Mouse (Mus musculus): ENCODE data around the gene Ide. TPM values are rescaled to one million over a fixed set of nuclear protein-coding genes. Genes with fewer than 3 reads are reported as not detected.
A peak's percentile ranks its signal among the peaks of the same experiment; 100 is the strongest.

The Ide gene
- total and polyA plus RNA-seq, 3 experiments, result 24.0 to 99.8 (median 52.2) TPM

DNA sequence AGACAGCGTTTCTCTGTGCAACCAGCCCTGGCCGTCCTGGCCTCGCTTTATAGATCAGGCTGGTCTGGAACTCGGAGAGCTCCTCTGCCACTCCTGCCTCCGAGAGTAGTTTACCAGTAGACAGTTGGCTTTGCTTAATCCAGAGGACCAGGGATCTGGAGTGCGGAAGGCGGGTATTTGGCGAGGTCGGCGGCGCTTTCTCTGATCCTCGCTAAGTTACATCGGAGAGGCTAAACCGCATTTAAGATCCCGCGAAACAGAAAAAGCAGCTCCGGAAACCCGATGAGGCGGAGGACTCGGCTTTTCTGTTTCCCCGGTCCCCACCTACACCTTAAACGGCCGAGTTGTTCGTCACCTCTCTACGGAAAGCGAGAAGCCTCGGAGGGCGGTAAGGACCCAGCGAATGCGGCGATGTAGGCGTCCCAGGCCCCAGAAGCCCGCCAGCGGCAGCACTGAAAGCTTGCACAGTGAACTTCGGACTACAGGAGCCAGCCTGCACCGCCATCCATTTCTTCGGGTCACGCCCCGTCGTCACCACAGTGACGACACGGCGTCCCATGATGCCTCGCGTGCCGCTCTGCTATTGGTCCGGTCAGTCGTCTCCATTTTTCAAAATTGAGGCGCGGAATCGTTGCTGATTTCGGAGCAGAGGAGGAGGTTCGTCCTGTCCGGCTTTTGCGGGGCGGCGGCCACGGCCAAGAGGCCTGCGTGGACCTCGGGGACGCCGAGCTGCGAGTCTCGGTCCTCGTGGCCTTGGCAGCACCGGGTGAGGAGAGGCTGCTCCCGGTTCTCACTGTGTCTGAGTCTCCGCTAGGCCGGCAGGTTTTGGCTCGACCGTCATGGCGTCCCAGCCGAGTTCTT lies 38.3 kb upstream of the Ide start, which contains the start of gene Kif11:
TSS of gene Kif11 (plus strand) at position 649 of the 861 bp plus-strand sequence.
- intact Hi-C loops (cut with DNase I), result loop anchor here (5.0 to 10.0 kb wide), 2 partner anchors 109 to 1291 kb away; partner anchors contain the start of gene Rpp30
- no peak; the same call in 1 of the 2 replicates for TF ChIP-seq EP300 (IDR thresholded peaks at IDR 0.05; ENCODE audit: insufficient read depth, low read depth, low read length)
- peak; percentile 30; the same call in 1 of the 2 replicates for TF ChIP-seq CTCF (IDR thresholded peaks at IDR 0.05)
- peak; percentile 90 for TF ChIP-seq POLR2A (IDR thresholded peaks at IDR 0.05; ENCODE audit: insufficient read depth, low read depth, low read length)
- peak; percentile 96 to 97 for DNase-seq

DNA sequence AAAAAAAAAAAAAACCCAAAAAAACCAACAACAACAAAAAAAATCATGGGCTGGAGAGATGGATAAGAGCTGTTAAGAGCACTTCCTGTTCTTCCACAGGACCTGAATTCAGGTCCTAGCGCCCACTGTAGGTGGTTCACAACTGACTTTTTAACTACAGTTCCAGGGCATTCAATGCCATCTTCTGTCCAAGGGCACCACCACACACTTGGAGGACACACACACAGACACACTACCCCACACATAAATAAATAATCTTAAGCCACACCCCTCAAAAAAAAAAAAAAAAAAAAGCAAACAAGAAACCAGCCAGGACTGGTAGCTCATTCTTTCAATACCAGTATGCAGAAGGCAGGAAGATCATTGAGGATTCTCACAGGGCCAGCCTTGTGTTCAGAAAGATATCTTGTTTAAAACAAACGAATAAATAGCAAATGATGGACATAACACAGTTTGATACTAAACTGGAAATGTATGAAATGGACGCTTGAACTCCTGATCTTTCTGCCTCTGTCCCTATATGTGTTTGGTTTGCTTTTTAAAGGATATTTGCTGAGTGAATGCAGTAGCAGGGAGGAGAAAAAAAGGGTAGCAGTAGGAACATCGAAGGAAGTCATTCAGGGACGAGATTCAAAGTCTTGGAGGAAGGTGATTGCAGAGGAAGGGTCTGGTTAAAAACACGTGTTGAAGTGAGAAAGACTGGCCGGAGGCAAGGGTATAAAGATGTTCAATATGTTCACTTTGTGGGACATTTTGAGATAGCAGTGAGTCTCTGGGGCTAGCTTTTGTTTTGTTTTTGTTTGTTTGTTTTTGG lies 37.5 kb upstream of the Ide start:
- DNase-seq, result no peak
- Histone ChIP-seq H3K4me3 (peak overlapping the region; percentile 81), H3K27ac (peak overlapping the region; percentile 97), H3K27me3 (ENCODE audit: control insufficient read depth, insufficient read depth, low read length) (no peaks in the 10 kb centered on the region), H3K9ac (ENCODE audit: low read depth, low read length) (peak overlapping the region; percentile 81), H3K36me3 (ENCODE audit: control insufficient read depth, insufficient read depth, low read length) (no peaks in the 10 kb centered on the region; the same call in 1 of the 2 replicates), H3K4me1 (ENCODE audit: control insufficient read depth, insufficient read depth, low read length) (no peaks in the 10 kb centered on the region; the same call in 1 of the 2 replicates), H3K79me2 (replicated peaks; ENCODE audit: control insufficient read depth, insufficient read depth, low read length) (no peaks in the 10 kb centered on the region)
- intact Hi-C loops (cut with DNase I), result loop anchor here (5.0 to 10.0 kb wide), 2 partner anchors 108 to 1290 kb away; partner anchors contain the start of gene Rpp30
- TF ChIP-seq EP300 (IDR thresholded peaks at IDR 0.05; ENCODE audit: insufficient read depth, low read depth, low read length), result no peak
- no peak for TF ChIP-seq POLR2A (IDR thresholded peaks at IDR 0.05; ENCODE audit: insufficient read depth, low read depth, low read length)
- TF ChIP-seq CTCF (IDR thresholded peaks at IDR 0.05), result no peak
- 17% methylated on average over 7 of the region's 7 CpGs for WGBS

More for the DNA sequence above, 38.3 kb upstream of the Ide start, which contains the start of gene Kif11:
- Histone ChIP-seq H3K27ac (peak within 1 kb of the TSS; percentile 97), H3K9ac (ENCODE audit: low read depth, low read length) (peak within 1 kb of the TSS; percentile 81), H3K36me3 (ENCODE audit: control insufficient read depth, insufficient read depth, low read length) (no peaks in the 10 kb centered on the region; the same call in 1 of the 2 replicates), H3K4me3 (peak within 1 kb of the TSS; percentile 81), H3K27me3 (ENCODE audit: control insufficient read depth, insufficient read depth, low read length) (no peaks in the 10 kb centered on the region), H3K4me1 (ENCODE audit: control insufficient read depth, insufficient read depth, low read length) (no peaks in the 10 kb centered on the region; the same call in 1 of the 2 replicates), H3K79me2 (replicated peaks; ENCODE audit: control insufficient read depth, insufficient read depth, low read length) (no peaks in the 10 kb centered on the region)
- under 1% methylated on average over 73 of the region's 73 CpGs for WGBS

- no peak overlapping the region for H3K4me3 ChIP-seq
- no peak overlapping the region for H3K27ac ChIP-seq
- H3K79me2 ChIP-seq (replicated peaks; ENCODE audit: control insufficient read depth, insufficient read depth, low read length), result no peaks in the 10 kb centered on the region
- peak in 1 of 2 experiments; percentile 27 for DNase-seq
- no peaks in the 10 kb centered on the region; the same call in 1 of the 2 replicates for H3K4me1 ChIP-seq (ENCODE audit: control insufficient read depth, insufficient read depth, low read length)
- TF ChIP-seq CTCF (IDR thresholded peaks at IDR 0.05), result no peak
- TF ChIP-seq POLR2A (IDR thresholded peaks at IDR 0.05; ENCODE audit: insufficient read depth, low read depth, low read length), result no peak
- TF ChIP-seq EP300 (IDR thresholded peaks at IDR 0.05; ENCODE audit: insufficient read depth, low read depth, low read length), result no peak
- H3K27me3 ChIP-seq (ENCODE audit: control insufficient read depth, insufficient read depth, low read length), result no peaks in the 10 kb centered on the region
- H3K36me3 ChIP-seq (ENCODE audit: control insufficient read depth, insufficient read depth, low read length), result no peaks in the 10 kb centered on the region; the same call in 1 of the 2 replicates
- no peak overlapping the region for H3K9ac ChIP-seq (ENCODE audit: low read depth, low read length)
- intact Hi-C loops (cut with DNase I), result loop anchor here (10.0 kb wide), 1 partner anchor 1286 kb away; the partner anchor contains the start of gene Rpp30
- 87% methylated on average over 5 of the region's 5 CpGs for WGBS
Measured at GRCm38 (mm10) chr19:37370356-37370755, 32.7 kb upstream of the Ide start.

GRCm38 (mm10) chr19:37369921-37370320 lies 32.3 kb upstream of the Ide start:
- Histone ChIP-seq H3K27ac (no peak overlapping the region), H3K36me3 (ENCODE audit: control insufficient read depth, insufficient read depth, low read length) (no peaks in the 10 kb centered on the region), H3K9ac (ENCODE audit: low read depth, low read length) (no peak overlapping the region), H3K4me1 (ENCODE audit: control insufficient read depth, insufficient read depth, low read length) (no peaks in the 10 kb centered on the region; the same call in 1 of the 2 replicates), H3K79me2 (replicated peaks; ENCODE audit: control insufficient read depth, insufficient read depth, low read length) (no peaks in the 10 kb centered on the region), H3K4me3 (no peak overlapping the region), H3K27me3 (ENCODE audit: control insufficient read depth, insufficient read depth, low read length) (no peaks in the 10 kb centered on the region)
- intact Hi-C loops (cut with DNase I), result loop anchor here (10.0 kb wide), 1 partner anchor 1285 kb away; the partner anchor contains the start of gene Rpp30
- TF ChIP-seq EP300 (IDR thresholded peaks at IDR 0.05; ENCODE audit: insufficient read depth, low read depth, low read length), result no peak
- no peak for TF ChIP-seq CTCF (IDR thresholded peaks at IDR 0.05)
- TF ChIP-seq POLR2A (IDR thresholded peaks at IDR 0.05; ENCODE audit: insufficient read depth, low read depth, low read length), result no peak
- WGBS, result 86% methylated on average over 4 of the region's 4 CpGs
- DNase-seq, result no peak

DNA sequence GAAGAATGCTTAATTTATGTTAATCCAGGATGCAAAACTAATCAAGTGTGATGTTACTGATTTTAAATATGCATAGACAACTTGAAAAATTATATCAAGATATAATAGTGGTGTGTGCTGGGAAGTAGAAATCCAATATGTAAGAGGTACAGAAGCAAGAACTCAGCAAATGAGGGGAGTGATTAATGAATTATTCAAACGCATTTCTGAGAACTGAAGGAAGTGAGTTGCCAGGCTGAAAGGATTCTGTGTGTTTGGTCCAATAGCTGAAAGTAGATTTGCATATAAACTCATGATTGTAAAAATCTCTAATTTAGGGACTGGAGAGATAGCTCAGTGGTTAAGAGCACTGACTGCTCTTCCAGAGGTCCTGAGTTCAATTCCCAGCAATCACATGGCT lies 31.3 kb upstream of the Ide start:
- TF ChIP-seq EP300 (IDR thresholded peaks at IDR 0.05; ENCODE audit: insufficient read depth, low read depth, low read length) (no peak), CTCF (IDR thresholded peaks at IDR 0.05) (no peak), POLR2A (IDR thresholded peaks at IDR 0.05; ENCODE audit: insufficient read depth, low read depth, low read length) (no peak)
- 72% methylated on average over 1 of the region's 1 CpGs for WGBS
- H3K79me2 ChIP-seq (replicated peaks; ENCODE audit: control insufficient read depth, insufficient read depth, low read length), result no peaks in the 10 kb centered on the region

More for the DNA sequence above, 31.3 kb upstream of the Ide start:
- H3K4me1 ChIP-seq (ENCODE audit: control insufficient read depth, insufficient read depth, low read length), result no peaks in the 10 kb centered on the region
- H3K4me3 ChIP-seq, result no peak overlapping the region
- H3K9ac ChIP-seq (ENCODE audit: low read depth, low read length), result no peak overlapping the region
- H3K27ac ChIP-seq, result no peak overlapping the region
- no peaks in the 10 kb centered on the region for H3K36me3 ChIP-seq (ENCODE audit: control insufficient read depth, insufficient read depth, low read length)
- no peak for DNase-seq
- intact Hi-C loops (cut with DNase I), result no loop called here
- H3K27me3 ChIP-seq (ENCODE audit: control insufficient read depth, insufficient read depth, low read length), result no peaks in the 10 kb centered on the region

All from heart, adult 2 months (tissue).